Mouse (Mus musculus) lung, postnatal 36 days (tissue): ENCODE results near the gene Med25.

Experiments
- DNase-seq: peaks from one replicate; pipeline ENCODE4 v3.0.0; 2022; ENCODE audit warnings: mixed read lengths

Gene Med25

DNA sequence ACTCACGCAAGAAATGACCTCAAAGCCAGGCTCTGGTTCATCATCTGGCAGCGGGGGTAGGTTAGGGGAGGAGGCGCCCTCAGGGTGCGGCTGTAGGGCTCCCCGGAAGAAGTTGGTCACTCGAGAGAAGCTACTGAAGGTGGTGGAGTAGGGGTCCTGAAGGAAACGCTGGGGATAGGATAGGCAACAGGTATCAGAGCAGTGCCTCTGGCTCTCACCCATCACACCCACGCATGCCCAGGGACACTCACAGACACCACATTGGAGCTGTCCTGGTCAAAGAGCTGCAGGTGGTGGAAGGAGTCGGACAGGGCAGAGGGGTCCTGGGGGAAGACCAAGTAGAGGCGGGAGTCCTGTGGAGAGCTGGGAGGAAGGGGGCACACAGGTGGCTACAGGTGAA, 47.5 kb downstream of the Med25 start:
- DNase-seq: no peak

DNA sequence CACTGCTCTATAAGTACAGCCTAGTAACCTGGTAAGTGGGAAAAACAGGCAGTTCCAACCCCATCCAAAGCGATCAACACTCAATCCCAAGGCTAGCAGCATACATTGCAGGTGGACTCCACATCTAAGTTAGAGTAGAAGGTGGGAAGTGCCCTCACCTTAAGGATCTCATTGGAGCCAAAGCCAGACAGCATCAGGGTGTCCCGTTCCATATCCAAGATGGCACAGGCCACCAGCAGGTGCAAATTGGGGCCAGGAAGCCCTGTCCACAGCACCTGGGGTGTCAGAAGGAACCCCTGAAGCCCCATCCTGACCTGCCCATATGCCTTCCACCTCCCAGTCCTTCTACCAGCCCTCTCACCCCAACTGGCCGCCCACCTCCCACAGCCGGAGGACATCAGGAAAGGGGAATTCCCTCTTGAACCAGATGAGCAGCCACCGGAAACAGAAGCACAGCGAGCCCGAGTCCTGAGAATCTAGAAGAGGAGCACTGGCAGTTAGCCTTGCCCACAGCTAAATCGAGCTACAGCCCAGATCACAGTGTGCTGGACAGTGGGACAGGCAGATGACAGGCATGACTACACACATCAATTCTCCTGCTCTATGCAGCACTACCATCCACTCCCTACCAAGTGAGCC, 50.6 kb downstream of the Med25 start:
- no peak for DNase-seq

DNA sequence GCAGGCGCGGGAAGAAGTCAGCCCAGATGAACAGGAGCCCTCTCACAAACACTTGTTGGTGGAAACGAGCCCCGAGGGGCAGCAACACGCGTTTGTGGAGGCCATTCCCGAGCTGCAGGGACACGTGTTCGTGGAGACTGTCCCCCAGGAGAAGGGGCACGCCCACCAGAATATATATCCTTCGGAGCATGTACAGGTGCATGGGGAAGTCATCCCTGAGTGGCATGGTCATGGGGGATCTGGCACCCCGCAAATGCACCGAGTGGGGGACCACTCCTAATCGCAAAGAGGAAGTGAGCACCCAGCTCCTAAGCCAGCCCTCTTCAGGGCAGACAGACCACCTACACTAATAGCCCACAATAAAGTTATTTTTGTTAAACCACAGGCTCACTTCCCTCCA, 52.1 kb downstream of the Med25 start:
- DNase-seq: no peak

DNA sequence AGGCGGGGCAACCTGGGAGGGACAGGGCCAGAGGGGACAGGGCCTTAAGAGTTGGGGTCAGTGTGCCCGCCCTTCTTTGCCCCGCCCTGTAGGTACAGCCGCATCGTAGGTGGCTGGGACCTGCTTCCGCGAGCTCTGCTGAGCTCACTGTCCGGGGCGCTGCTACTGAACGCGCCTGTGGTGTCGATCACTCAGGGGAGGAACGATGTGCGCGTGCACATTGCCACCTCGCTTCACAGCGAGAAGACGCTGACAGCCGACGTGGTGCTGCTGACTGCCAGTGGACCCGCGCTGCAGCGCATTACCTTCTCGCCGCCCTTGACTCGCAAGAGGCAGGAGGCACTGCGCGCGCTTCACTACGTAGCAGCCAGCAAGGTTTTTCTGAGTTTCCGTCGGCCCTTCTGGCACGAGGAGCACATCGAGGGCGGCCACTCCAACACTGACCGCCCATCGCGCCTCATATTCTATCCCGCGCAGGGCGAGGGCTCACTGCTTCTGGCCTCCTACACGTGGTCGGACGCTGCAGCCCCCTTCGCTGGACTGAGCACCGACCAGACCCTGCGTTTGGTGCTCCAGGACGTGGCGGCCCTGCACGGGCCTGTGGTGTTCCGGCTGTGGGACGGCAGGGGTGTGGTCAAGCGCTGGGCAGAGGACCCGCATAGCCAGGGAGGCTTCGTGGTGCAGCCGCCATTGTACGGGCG, 52.9 kb downstream of the Med25 start:
- peak; percentile 47 for DNase-seq

DNA sequence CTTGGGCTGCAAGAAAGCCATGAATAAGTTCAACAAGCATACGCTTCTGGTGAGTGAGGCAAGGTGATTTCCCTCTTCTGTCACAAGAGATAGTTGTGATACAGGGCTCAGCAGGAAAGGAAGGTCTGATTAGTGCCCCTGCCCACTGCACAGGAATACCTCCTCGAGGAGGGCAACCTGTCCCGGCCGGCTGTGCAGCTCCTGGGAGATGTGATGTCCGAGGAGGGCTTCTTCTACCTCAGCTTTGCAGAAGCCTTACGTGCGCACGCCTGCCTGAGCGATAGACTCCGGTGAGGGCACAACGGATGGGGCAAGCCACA, 53.4 kb downstream of the Med25 start:
- no peak for DNase-seq

DNA sequence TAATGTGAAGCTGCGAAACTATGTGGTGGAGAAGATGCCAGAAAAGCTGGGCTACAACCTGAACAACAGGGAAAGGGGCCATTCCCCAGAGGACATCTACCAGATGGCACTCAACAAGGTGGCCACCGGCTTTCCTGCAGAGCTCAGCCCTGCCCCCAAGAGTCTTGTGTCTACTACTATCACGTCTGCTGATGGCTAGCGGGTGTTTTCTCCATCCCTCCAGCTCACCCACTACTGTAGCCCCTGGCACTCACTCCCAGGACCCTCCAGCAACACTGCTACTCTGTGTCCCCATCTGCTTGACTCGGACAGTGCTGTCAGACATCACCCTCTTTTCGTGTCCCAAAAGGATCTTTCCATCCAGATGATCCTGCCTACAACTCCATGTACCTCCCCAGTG, 54.4 kb downstream of the Med25 start:
- DNase-seq: no peak

DNA sequence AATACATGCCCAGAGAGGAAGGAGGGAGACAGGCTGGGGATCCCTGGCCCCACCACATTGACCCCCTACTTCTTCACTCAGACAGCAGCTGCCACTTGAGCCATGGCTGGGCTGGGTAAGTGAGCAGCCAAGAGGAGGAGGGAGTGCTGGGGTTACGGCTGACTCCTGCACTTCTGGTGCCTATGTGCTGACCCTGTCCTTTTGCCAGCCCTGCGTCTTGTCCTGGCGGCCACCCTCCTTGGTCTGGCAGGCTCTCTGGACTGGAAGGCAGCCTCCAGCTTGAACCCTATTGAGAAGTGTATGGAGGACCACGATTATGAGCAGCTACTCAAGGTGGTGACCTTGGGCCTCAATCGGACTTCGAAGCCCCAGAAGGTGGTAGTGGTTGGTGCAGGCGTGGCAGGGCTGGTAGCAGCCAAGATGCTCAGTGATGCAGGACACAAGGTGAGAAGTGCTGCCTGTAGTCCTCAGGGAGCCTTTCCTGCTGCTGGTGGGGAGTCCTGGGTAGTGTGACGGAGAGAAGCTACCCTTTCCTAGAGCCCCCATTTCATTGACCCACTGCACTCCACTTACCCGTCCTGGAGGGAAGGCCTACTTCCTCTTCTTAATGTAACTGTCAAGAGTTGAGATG, 56.0 kb downstream of the Med25 start:
- DNase-seq: no peak

DNA sequence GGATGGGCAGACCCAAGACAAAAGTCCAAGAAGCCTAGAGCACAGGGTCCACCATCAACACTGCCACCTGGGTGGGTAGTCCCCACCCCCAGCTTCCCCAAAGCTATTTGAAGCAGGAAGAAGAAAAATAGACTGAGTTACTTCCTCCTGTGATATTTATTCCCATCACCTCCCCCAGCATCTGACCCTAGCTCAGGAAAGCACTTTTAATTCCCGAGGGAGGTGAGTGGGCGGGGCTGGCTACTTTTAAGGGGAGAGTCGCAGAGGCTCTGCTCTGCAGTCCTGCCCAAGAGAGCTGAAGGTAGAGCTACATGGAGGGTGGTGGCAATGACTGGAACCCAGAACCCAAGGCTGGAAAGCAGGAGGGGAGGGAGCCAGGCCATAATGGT, 56.5 kb downstream of the Med25 start:
- peak; percentile 53 for DNase-seq

DNA sequence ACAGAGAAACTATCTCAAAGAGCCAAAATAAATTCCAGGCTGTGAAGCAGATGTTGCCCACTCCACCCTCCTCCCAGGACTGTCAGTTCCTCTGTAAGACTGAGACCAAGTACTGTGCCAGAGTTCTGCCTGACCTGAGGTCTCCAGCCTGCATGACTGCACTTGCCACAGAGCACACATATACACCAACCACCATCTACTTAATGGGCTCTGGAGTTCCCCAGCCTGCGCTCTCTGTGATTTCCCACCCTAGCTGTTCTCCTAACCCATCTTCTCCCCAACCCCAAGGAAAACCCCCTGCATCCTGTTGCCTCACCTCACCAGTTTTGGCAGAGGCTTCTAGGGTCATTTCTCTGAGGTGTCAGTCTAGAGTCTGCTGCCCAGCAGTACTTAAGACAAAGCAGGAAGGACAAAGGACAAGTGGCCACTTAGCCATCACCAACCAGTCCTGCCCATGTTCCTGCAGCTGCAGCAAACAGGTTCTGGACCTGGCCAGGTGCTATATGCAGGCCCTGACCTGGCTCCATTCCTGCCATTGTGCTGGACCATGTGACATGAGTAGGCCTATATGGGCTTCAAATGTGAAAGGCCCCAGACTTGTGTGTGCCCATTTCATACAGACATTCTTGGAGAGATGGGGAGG, 57.0 kb downstream of the Med25 start:
- DNase-seq: peak; percentile 62

DNA sequence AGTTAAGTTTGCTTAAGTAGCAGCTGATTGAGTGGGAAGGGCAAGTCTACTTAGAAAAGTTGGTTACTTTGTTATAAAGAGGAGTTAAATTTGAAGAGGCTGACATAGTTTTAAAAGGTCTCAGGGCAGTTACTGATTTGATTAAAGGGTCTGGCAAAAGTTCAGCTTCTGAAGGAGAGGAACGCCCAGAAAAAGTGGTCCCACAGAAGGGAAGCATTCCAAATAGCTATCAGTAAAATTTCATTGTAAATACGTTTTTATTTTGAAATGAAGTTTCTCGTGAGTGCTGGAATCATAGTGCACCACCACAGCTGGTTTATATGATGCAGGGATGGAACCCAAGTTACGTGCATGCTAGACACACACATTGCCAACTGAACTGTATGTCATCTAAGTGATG, 59.7 kb downstream of the Med25 start:
- no peak for DNase-seq

DNA sequence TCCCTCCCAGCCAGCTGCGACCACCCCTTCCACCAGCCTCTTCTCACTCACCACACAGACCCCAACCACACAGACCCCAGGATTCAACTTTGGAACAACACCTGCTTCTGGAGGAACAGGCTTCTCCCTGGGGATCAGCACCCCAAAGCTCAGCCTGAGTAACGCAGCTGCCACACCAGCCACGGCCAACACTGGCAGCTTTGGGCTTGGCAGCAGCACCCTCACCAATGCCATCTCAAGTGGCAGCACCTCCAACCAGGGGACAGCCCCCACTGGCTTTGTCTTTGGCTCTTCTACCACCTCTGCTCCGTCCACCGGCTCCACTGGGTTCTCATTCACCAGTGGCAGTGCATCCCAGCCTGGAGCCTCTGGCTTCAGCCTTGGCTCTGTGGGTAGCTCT, 63.8 kb downstream of the Med25 start:
- DNase-seq: no peak

DNA sequence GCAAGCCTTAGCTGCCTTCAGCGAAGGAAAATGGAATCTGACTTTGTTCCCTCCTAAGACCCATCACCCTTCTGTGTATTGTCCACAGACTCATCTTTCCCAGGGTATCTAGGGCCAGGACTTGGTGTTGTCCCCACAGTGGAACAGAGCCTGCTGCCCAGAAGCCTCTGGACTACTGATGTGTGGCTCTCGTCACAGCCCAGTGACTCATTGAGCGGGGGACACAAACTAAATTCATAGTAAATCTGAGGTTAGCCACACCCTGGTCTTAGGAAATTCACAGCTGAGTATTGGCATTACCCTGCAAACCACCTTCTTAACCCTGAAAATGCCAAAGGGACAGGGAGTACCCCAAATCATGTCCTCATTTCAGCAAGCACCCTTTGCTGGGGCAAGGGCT, 65.7 kb downstream of the Med25 start:
- peak; percentile 40 for DNase-seq
